Mouse (Mus musculus) limb, embryonic 14.5 days (tissue): ENCODE measurements at regions not wholly inside any gene's neighbourhood (a gene's known extent, or its start where the extent isn't known, plus 50 kb on each side); places are given as distances from the start of the nearest gene placed in this dataset.

Source experiments
- ATAC-seq: fragments of 200-750 bp; cut with Nextera tagmentation; 2 replicates; pipeline ENCODE4 v1.8.0; 2017; ENCODE audit warnings: low read depth, moderate number of reproducible peaks, moderate TSS enrichment; ENCODE audit not compliant: low FRiP score
- DNase-seq: peaks from one replicate; pipeline ENCODE4 v3.0.0-alpha.2; 2015; ENCODE audit warnings: low spot score
- H3K27ac ChIP-seq: fragments of 300-500 bp; sonication (generic); replicated peaks from 2 replicates; pipeline ENCODE4 v1.5.1; 2014; ENCODE audit warnings: low read depth, mild to moderate bottlenecking, low read length, moderate library complexity, mixed read lengths
- H3K27me3 ChIP-seq: fragments of 300-500 bp; sonication (generic); 2 replicates; pipeline ENCODE4 v1.6.1; 2014; ENCODE audit warnings: low read length, mixed read lengths; ENCODE audit not compliant: control insufficient read depth, insufficient read depth
- H3K36me3 ChIP-seq: fragments of 300-500 bp; sonication (generic); 2 replicates; pipeline ENCODE4 v1.6.1; 2014; ENCODE audit warnings: mild to moderate bottlenecking, low read length, moderate library complexity, mixed read lengths; ENCODE audit not compliant: control insufficient read depth, insufficient read depth
- H3K4me1 ChIP-seq: fragments of 300-500 bp; sonication (generic); 2 replicates; pipeline ENCODE4 v1.6.1; 2014; ENCODE audit warnings: antibody characterized with exemption, low read length, mixed read lengths; ENCODE audit not compliant: control insufficient read depth, insufficient read depth
- H3K4me2 ChIP-seq: fragments of 300-500 bp; sonication (generic); replicated peaks from 2 replicates; pipeline ENCODE4 v1.6.1; 2014; ENCODE audit warnings: low read depth, mild to moderate bottlenecking, low read length, moderate library complexity; ENCODE audit not compliant: severe bottlenecking
- H3K4me3 ChIP-seq: fragments of 300-500 bp; sonication (generic); replicated peaks from 2 replicates; pipeline ENCODE4 v1.5.1; 2014; ENCODE audit warnings: low read length
- H3K9ac ChIP-seq: fragments of 300-500 bp; sonication (generic); 2 replicates; pipeline ENCODE4 v1.6.1; 2014; ENCODE audit warnings: mild to moderate bottlenecking, low read depth, low read length, moderate library complexity; ENCODE audit not compliant: severe bottlenecking
- H3K9me3 ChIP-seq: fragments of 300-500 bp; sonication (generic); 2 replicates; pipeline ENCODE4 v1.6.1; 2016; ENCODE audit warnings: low read length; ENCODE audit not compliant: control insufficient read depth
- POLR2A ChIP-seq: fragments of 200-500 bp; IDR thresholded peaks from 2 replicates; pipeline ENCODE4 v1.8.0; 2012; ENCODE audit warnings: inconsistent platforms, mild to moderate bottlenecking, moderate library complexity, borderline replicate concordance; ENCODE audit not compliant: insufficient read depth, insufficient read length; ENCODE audit errors: extremely low read depth
- WGBS: fragments of 180-500 bp; shearing (Covaris S2); extraction: QIAGEN DNeasy Blood & Tissue Kit; methylation state at CpG from one replicate; pipeline ENCODE4 v1.1.7; 2014; 5-methylcytosine and 5-hydroxymethylcytosine counted together

GRCm38 (mm10) chr14:101267536-101267935, 67.4 kb upstream of the Prr30 start:
- H3K4me1 ChIP-seq, result no peaks in the 10 kb centered on the region
- no peak overlapping the region for H3K27ac ChIP-seq
- 77% methylated on average over 2 of the region's 2 CpGs for WGBS
- H3K9ac ChIP-seq, result no peak overlapping the region
- H3K4me3 ChIP-seq, result no peak overlapping the region
- TF ChIP-seq POLR2A, result no peak
- no peak overlapping the region for H3K4me2 ChIP-seq
- no peaks in the 10 kb centered on the region for H3K36me3 ChIP-seq
- ATAC-seq (no peak), DNase-seq (no peak)
- H3K27me3 ChIP-seq, result no peaks in the 10 kb centered on the region
- H3K9me3 ChIP-seq, result no peaks in the 10 kb centered on the region
